Mouse (Mus musculus): ENCODE results near the gene Prkx. TPM values are rescaled to one million over a fixed set of nuclear protein-coding genes. Genes with fewer than 3 reads are reported as not detected.

The Prkx gene
- total and polyA plus RNA-seq, 2 experiments from 2014 or later = 16.0 to 23.1 TPM

- H3K9me3 ChIP-seq (ENCODE audit: low read length) = no peaks in the 10 kb centered on the region
- no peak for DNase-seq (ENCODE audit: low spot score)
- no peak for TF ChIP-seq CTCF (IDR thresholded peaks at IDR 0.05)
- no peaks in the 10 kb centered on the region for H3K4me1 ChIP-seq (ENCODE audit: insufficient read depth, low read length)
- no peak for ATAC-seq (ENCODE audit: low FRiP score)
- H3K27me3 ChIP-seq (ENCODE audit: insufficient read depth, low read length) = no peaks in the 10 kb centered on the region
- H3K36me3 ChIP-seq (ENCODE audit: insufficient read depth, low read length) = no peaks in the 10 kb centered on the region; the same call in 1 of the 2 replicates
- H3K27ac ChIP-seq (ENCODE audit: low read depth, low read length) = no peak overlapping the region
- H3K4me2 ChIP-seq (ENCODE audit: low read depth, low read length, poor library complexity, severe bottlenecking) = no peak overlapping the region
- H3K4me3 ChIP-seq (ENCODE audit: low read depth, low read length) = no peak overlapping the region
- no peak overlapping the region for H3K9ac ChIP-seq (replicated peaks; ENCODE audit: low read length, poor library complexity, severe bottlenecking)
Measured at GRCm38 (mm10) chrX:77786354-77786753, 9.7 kb downstream of the Prkx start.

- H3K9me3 ChIP-seq (ENCODE audit: low read length) = no peaks in the 10 kb centered on the region
- no peaks in the 10 kb centered on the region for H3K27me3 ChIP-seq (ENCODE audit: insufficient read depth, low read length)
- H3K4me2 ChIP-seq (ENCODE audit: low read depth, low read length, poor library complexity, severe bottlenecking) = no peak overlapping the region
- DNase-seq (ENCODE audit: low spot score) = no peak
- TF ChIP-seq CTCF (IDR thresholded peaks at IDR 0.05) = peak; percentile 46
- H3K36me3 ChIP-seq (ENCODE audit: insufficient read depth, low read length) = no peaks in the 10 kb centered on the region; the same call in 1 of the 2 replicates
- no peak for ATAC-seq (ENCODE audit: low FRiP score)
- H3K27ac ChIP-seq (ENCODE audit: low read depth, low read length) = no peak overlapping the region
- no peak overlapping the region for H3K4me3 ChIP-seq (ENCODE audit: low read depth, low read length)
- H3K4me1 ChIP-seq (ENCODE audit: insufficient read depth, low read length) = no peaks in the 10 kb centered on the region
- no peak overlapping the region for H3K9ac ChIP-seq (replicated peaks; ENCODE audit: low read length, poor library complexity, severe bottlenecking)
Measured at GRCm38 (mm10) chrX:77777822-77778221, 18.3 kb downstream of the Prkx start.

- Histone ChIP-seq H3K4me2 (ENCODE audit: low read depth, low read length, poor library complexity, severe bottlenecking) (no peak overlapping the region), H3K9me3 (ENCODE audit: low read length) (no peaks in the 10 kb centered on the region), H3K4me1 (ENCODE audit: insufficient read depth, low read length) (no peaks in the 10 kb centered on the region), H3K27me3 (ENCODE audit: insufficient read depth, low read length) (no peaks in the 10 kb centered on the region), H3K36me3 (ENCODE audit: insufficient read depth, low read length) (peaks cover 6% of the 10 kb centered on the region; the same call in 1 of the 2 replicates), H3K9ac (replicated peaks; ENCODE audit: low read length, poor library complexity, severe bottlenecking) (no peak overlapping the region), H3K27ac (ENCODE audit: low read depth, low read length) (no peak overlapping the region), H3K4me3 (ENCODE audit: low read depth, low read length) (no peak overlapping the region)
- DNase-seq (ENCODE audit: low spot score) (no peak), ATAC-seq (ENCODE audit: low FRiP score) (no peak)
- no peak for TF ChIP-seq CTCF (IDR thresholded peaks at IDR 0.05)
- 96% methylated on average over 3 of the region's 3 CpGs for WGBS
Measured at GRCm38 (mm10) chrX:77765153-77765552, 30.9 kb downstream of the Prkx start.

GRCm38 (mm10) chrX:77744260-77744659 lies 51.8 kb downstream of the Prkx start:
- 74% methylated on average over 2 of the region's 2 CpGs for WGBS
- ATAC-seq (ENCODE audit: low FRiP score) = no peak
- peak; percentile 35; the same call in 1 of the 2 replicates for TF ChIP-seq CTCF (IDR thresholded peaks at IDR 0.05)

GRCm38 (mm10) chrX:77741383-77741782 lies 54.7 kb downstream of the Prkx start:
- H3K36me3 ChIP-seq (ENCODE audit: insufficient read depth, low read length) = no peaks in the 10 kb centered on the region
- no peaks in the 10 kb centered on the region for H3K27me3 ChIP-seq (ENCODE audit: insufficient read depth, low read length)
- ATAC-seq (ENCODE audit: low FRiP score) (no peak), DNase-seq (ENCODE audit: low spot score) (peak; percentile 34)
- no peak overlapping the region for H3K4me3 ChIP-seq (ENCODE audit: low read depth, low read length)
- H3K4me1 ChIP-seq (ENCODE audit: insufficient read depth, low read length) = no peaks in the 10 kb centered on the region
- H3K9ac ChIP-seq (replicated peaks; ENCODE audit: low read length, poor library complexity, severe bottlenecking) = no peak overlapping the region
- 0 out of 2 replicates have a peak, but pooled peaks cover 2% of the 10 kb centered on the region for H3K9me3 ChIP-seq (ENCODE audit: low read length)
- no peak overlapping the region for H3K4me2 ChIP-seq (ENCODE audit: low read depth, low read length, poor library complexity, severe bottlenecking)
- TF ChIP-seq CTCF (IDR thresholded peaks at IDR 0.05) = peak; percentile 68
- 18% methylated on average over 1 of the region's 1 CpGs for WGBS
- no peak overlapping the region for H3K27ac ChIP-seq (ENCODE audit: low read depth, low read length)

More at GRCm38 (mm10) chrX:77744260-77744659, 51.8 kb downstream of the Prkx start:
- Histone ChIP-seq H3K27me3 (ENCODE audit: insufficient read depth, low read length) (no peaks in the 10 kb centered on the region), H3K9ac (replicated peaks; ENCODE audit: low read length, poor library complexity, severe bottlenecking) (no peak overlapping the region), H3K4me3 (ENCODE audit: low read depth, low read length) (no peak overlapping the region), H3K27ac (ENCODE audit: low read depth, low read length) (no peak overlapping the region), H3K9me3 (ENCODE audit: low read length) (0 out of 2 replicates have a peak, but pooled peaks cover 2% of the 10 kb centered on the region), H3K4me2 (ENCODE audit: low read depth, low read length, poor library complexity, severe bottlenecking) (no peak overlapping the region), H3K4me1 (ENCODE audit: insufficient read depth, low read length) (no peaks in the 10 kb centered on the region), H3K36me3 (ENCODE audit: insufficient read depth, low read length) (no peaks in the 10 kb centered on the region)
- DNase-seq (ENCODE audit: low spot score) = no peak

GRCm38 (mm10) chrX:77733930-77734536 lies 62.0 kb downstream of the Prkx start:
- DNase-seq (ENCODE audit: low spot score) (no peak), ATAC-seq (ENCODE audit: low FRiP score) (no peak)
- H3K27ac ChIP-seq (ENCODE audit: low read depth, low read length) = no peak overlapping the region
- no peak overlapping the region for H3K9ac ChIP-seq (replicated peaks; ENCODE audit: low read length, poor library complexity, severe bottlenecking)
- no peak overlapping the region for H3K4me3 ChIP-seq (ENCODE audit: low read depth, low read length)
- no peaks in the 10 kb centered on the region for H3K4me1 ChIP-seq (ENCODE audit: insufficient read depth, low read length)
- WGBS = 64% methylated on average over 9 of the region's 9 CpGs
- H3K36me3 ChIP-seq (ENCODE audit: insufficient read depth, low read length) = no peaks in the 10 kb centered on the region
- TF ChIP-seq CTCF (IDR thresholded peaks at IDR 0.05) = no peak
- H3K27me3 ChIP-seq (ENCODE audit: insufficient read depth, low read length) = no peaks in the 10 kb centered on the region
- no peak overlapping the region for H3K4me2 ChIP-seq (ENCODE audit: low read depth, low read length, poor library complexity, severe bottlenecking)
- no peaks in the 10 kb centered on the region for H3K9me3 ChIP-seq (ENCODE audit: low read length)
